Mouse (Mus musculus): Measurements from ENCODE around the gene Slc15a1. TPM values are rescaled to one million over a fixed set of nuclear protein-coding genes. Genes with fewer than 3 reads are reported as not detected.
A peak's percentile ranks its signal among the peaks of the same experiment; 100 is the strongest.

Slc15a1 gene
- polyA plus RNA-seq, 1 experiment, result 0.04 TPM

DNA sequence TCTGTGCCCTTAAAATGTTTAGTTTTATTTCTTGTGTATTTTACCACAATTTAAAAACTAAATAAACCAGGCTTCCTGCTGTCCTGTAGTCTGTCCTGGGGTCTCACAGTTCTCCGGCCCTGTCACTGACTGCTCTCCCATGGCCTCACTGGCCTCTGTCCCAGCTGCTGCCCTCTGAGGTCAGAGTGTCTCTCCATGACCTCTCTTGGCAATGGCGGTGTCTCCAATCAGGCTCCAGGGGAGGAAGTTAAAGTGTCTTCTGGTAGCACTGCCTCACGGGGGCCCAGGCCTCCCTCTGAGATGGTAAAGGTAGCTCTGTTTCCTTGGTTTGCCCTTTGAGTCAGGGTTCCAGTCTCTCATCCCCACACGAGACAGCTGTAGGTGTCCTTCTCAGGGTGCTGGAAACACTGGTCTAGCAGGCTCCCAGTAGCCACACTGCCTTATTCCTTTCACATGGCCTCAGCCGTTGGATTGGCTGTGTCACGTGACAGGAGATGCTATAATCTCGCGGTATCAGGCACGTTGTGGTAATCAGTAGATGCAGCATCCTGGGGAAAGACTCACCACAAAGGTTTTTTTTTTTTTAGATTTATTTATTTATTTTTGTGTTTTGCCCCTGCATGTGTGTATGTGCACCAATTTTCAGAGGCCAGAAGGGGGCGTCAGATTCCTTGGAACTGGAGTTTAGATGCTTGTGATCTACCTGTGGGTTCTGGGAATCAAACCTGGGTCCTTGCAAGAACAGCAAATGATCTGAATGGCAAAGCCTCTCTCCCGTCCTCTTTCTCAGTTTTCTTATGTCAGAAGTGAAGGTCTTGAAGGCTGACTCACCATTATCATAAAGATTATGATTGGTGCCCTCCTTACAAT is 48.4 kb downstream of the Slc15a1 start:
- H3K27ac ChIP-seq (ENCODE audit: insufficient read depth, low read length), result no peak overlapping the region
- no peak overlapping the region for H3K4me3 ChIP-seq (ENCODE audit: insufficient read depth, low read length)
- TF ChIP-seq POLR2A (IDR thresholded peaks at IDR 0.05; ENCODE audit: extremely low read depth, insufficient read depth, low read length) (no peak), CTCF (IDR thresholded peaks at IDR 0.05; ENCODE audit: extremely low read depth, insufficient read depth, low read length) (no peak)
- H3K4me1 ChIP-seq (ENCODE audit: control insufficient read depth, insufficient read depth, low read length), result no peaks in the 10 kb centered on the region

DNA sequence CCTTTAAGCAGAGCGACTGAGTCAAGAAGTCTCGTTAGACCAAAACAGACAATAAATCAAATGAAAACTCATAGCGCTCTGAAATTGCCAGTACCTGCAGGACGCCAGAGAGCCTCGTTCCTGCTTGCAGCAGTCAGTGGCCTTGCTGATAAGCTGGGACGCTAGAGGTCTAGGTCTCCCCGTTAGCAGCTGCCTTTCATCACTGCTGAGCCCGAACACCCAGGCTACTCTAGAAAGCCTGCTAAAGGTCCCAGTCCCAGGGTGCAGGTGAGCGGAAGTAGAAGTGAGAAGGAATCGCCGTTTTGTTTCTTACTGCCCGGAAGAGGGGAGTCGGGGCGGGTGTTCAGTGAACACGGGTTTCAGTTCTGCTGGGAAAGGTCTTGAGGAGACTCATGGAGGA is 49.1 kb downstream of the Slc15a1 start:
- H3K27ac ChIP-seq (ENCODE audit: insufficient read depth, low read length), result no peak overlapping the region
- no peaks in the 10 kb centered on the region for H3K4me1 ChIP-seq (ENCODE audit: control insufficient read depth, insufficient read depth, low read length)
- TF ChIP-seq CTCF (IDR thresholded peaks at IDR 0.05; ENCODE audit: extremely low read depth, insufficient read depth, low read length) (no peak), POLR2A (IDR thresholded peaks at IDR 0.05; ENCODE audit: extremely low read depth, insufficient read depth, low read length) (no peak)
- H3K4me3 ChIP-seq (ENCODE audit: insufficient read depth, low read length), result no peak overlapping the region

DNA sequence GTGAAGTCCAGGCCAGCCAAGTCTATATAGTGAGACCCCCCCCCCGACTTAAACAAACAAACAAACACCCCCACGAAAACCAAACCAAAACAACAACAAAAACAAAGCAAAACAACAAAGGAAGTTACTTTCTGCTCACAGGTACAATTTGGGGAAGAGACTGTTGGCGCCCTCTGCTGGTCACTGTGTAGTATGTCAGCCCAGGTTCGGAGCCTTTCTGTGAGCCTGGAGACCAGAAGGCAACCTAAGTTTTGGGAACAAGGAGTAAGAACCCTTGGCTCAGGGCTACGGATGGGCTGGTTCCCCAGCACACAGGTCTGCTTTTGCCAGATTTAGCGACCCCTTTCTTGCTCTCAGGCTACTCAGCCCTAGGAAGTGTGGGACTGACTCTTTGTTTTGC is 49.5 kb downstream of the Slc15a1 start:
- no peak overlapping the region for H3K4me3 ChIP-seq (ENCODE audit: insufficient read depth, low read length)
- no peaks in the 10 kb centered on the region for H3K4me1 ChIP-seq (ENCODE audit: control insufficient read depth, insufficient read depth, low read length)
- no peak overlapping the region for H3K27ac ChIP-seq (ENCODE audit: insufficient read depth, low read length)
- TF ChIP-seq POLR2A (IDR thresholded peaks at IDR 0.05; ENCODE audit: extremely low read depth, insufficient read depth, low read length) (no peak), CTCF (IDR thresholded peaks at IDR 0.05; ENCODE audit: extremely low read depth, insufficient read depth, low read length) (peak; percentile 86)

DNA sequence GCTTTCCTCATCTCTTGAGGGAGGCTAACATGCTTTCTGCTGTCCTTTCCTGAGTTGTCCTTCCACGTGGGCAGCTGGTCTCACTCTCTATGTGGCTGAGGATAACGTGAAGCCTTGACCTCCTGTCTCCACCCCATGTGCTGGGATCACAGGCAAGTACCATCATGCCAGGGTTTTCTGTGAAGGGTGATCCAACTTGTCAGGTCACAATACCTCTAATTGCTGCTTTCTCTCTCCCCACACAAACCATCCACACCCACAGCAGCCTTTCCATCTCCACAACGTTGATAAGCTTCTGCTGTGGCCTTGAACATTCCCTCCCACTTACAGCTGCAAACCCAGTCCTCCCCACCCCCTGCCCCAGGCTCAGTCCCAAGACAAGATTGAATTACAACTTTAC is 51.9 kb downstream of the Slc15a1 start:
- Histone ChIP-seq H3K4me3 (ENCODE audit: insufficient read depth, low read length) (no peak overlapping the region), H3K27ac (ENCODE audit: insufficient read depth, low read length) (no peak overlapping the region), H3K4me1 (ENCODE audit: control insufficient read depth, insufficient read depth, low read length) (no peaks in the 10 kb centered on the region)
- TF ChIP-seq POLR2A (IDR thresholded peaks at IDR 0.05; ENCODE audit: extremely low read depth, insufficient read depth, low read length) (no peak), CTCF (IDR thresholded peaks at IDR 0.05; ENCODE audit: extremely low read depth, insufficient read depth, low read length) (no peak)

DNA sequence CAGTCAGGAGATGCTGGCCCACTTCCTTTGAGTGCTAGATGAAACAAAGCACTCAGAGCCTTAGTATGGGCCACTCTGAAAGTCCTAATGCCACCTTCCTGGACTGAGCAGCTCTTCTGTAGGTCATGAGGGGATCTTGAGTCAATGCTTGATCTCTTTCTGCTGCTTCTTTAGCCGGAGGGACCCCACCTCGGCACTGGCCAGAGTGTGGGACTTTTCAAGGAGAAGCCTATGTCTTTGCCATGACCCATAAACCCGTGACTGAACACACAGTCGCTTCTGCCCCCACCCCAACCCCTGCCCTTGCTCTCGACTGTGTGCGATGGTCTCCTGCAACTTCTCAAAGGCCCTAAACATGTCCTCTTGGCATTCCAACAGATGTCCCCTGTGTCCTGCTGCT is 52.8 kb downstream of the Slc15a1 start:
- no peak for TF ChIP-seq POLR2A (IDR thresholded peaks at IDR 0.05; ENCODE audit: extremely low read depth, insufficient read depth, low read length)
- TF ChIP-seq CTCF (IDR thresholded peaks at IDR 0.05; ENCODE audit: extremely low read depth, insufficient read depth, low read length), result no peak
- H3K27ac ChIP-seq (ENCODE audit: insufficient read depth, low read length), result no peak overlapping the region

DNA sequence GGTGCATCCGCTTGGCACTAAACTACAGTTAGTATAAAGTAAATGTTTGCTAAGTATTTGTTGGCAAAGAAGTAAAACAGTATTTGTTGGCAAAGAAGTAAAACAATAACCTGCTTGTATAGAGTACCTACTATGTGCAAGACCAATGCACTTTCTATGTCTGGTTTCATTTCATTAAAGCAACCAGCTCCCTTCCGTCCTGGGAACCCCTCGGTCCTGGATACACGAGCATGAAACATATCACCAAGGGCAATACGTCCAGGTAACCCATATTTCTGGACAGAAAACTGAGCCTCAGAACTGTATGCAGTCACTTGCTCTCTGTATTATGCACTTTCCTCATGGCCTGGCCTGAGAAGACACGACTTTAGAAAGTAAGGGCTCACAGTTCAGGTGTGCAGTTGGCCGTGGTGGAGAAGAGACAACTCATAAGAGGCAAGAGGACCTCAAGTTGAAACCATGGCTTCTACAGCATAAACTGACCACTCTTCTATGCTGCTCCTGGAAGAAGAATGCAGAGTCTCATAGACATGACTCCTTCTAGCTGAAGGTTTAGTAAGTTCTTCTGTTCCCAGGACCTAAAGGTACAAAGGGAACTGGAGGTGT is 53.5 kb downstream of the Slc15a1 start:
- TF ChIP-seq CTCF (IDR thresholded peaks at IDR 0.05; ENCODE audit: extremely low read depth, insufficient read depth, low read length), result no peak
- TF ChIP-seq POLR2A (IDR thresholded peaks at IDR 0.05; ENCODE audit: extremely low read depth, insufficient read depth, low read length), result no peak
- Histone ChIP-seq H3K4me3 (ENCODE audit: insufficient read depth, low read length) (no peak overlapping the region), H3K4me1 (ENCODE audit: control insufficient read depth, insufficient read depth, low read length) (no peaks in the 10 kb centered on the region), H3K27ac (ENCODE audit: insufficient read depth, low read length) (no peak overlapping the region)

More for the DNA sequence above, 52.8 kb downstream of the Slc15a1 start:
- no peaks in the 10 kb centered on the region for H3K4me1 ChIP-seq (ENCODE audit: control insufficient read depth, insufficient read depth, low read length)
- H3K4me3 ChIP-seq (ENCODE audit: insufficient read depth, low read length), result no peak overlapping the region

DNA sequence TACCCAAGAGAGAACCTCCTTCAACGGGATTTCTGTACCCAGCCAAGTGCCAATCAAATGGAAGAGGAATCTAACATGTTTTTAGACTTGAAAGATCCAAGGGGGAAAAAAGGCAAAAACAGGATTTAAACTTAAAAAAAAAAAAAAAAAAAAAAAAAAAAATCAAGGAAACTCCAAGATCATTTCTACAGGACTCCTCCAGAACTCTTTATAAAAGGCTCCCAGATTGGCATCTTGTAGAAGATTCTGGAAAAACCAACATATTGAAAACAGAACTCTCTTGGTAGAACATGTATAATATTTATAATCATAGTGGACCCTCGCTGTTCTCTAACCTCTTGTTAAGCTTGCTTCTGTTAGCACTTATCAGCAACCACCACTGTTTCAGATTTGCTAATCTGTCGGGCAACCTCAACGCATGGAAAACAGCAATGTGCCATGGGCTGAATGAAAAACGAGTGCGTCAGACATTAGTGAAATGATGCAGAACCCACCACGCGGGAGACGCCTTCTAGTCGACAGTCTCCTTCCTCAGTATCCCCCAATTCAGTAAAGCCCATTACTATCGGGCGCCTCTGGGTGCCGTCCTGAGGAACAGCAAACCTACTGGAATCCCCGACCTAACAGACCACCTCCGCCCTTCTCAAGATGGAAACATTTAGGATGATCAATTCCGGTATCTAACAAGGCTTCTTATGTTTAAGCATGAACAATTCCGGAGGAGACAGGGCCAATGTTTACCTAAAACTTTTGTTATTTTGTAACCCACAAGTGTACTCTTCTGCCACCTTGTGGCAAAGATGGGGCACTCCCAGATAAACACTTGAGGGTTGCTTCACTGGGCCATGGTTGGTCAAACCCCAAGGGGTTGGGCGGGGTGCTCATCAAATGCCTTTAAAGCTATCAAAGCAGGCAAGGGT is 54.3 kb downstream of the Slc15a1 start:
- H3K4me3 ChIP-seq (ENCODE audit: insufficient read depth, low read length), result 0 out of 2 replicates have a peak overlapping the region, but pooled peaks have one; percentile 4
- no peak overlapping the region for H3K27ac ChIP-seq (ENCODE audit: insufficient read depth, low read length)
- H3K4me1 ChIP-seq (ENCODE audit: control insufficient read depth, insufficient read depth, low read length), result no peaks in the 10 kb centered on the region
- peak; percentile 60 for TF ChIP-seq CTCF (IDR thresholded peaks at IDR 0.05; ENCODE audit: extremely low read depth, insufficient read depth, low read length)
- no peak for TF ChIP-seq POLR2A (IDR thresholded peaks at IDR 0.05; ENCODE audit: extremely low read depth, insufficient read depth, low read length)

DNA sequence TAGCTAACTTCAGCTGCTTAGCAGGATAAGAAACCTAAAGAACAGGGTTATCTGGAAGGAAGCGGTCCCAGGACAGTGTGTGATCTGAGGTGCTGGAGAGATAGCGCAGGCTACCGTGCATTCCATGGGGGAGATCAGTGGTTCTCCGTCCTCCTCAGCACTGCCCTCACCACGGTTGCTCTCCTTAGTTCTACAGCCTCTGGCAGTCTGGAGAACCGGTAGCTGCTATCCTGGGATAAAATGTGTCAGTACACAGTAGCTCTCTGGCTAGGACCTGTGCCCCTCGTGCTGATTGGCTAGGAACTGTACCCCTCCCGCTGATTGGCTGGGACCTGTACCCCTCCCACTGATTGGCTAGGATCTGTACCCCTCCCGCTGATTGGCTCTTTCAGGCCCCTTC is 58.1 kb downstream of the Slc15a1 start:
- H3K27ac ChIP-seq (ENCODE audit: insufficient read depth, low read length), result no peak overlapping the region
- TF ChIP-seq CTCF (IDR thresholded peaks at IDR 0.05; ENCODE audit: extremely low read depth, insufficient read depth, low read length), result no peak
- H3K4me1 ChIP-seq (ENCODE audit: control insufficient read depth, insufficient read depth, low read length), result no peaks in the 10 kb centered on the region
- H3K4me3 ChIP-seq (ENCODE audit: insufficient read depth, low read length), result no peak overlapping the region

DNA sequence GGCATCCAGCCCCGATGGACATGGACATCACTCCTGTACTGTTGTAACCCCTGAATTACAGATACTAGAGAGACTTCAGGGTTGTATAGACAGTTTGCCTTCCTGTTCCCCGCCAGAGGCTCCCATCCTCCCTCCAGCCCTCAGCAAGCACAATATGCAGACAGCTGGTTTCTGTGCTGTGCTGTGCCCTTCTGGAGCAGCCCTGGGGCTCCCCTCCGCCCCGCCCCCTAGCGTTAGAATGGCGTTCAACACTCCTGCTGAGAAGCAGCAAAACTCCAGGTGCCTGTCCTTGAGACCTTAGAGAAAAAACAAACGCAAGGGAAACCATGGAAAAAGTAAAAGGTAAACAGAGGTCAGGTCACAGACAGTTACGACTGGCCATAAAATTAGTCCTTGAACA is 59.9 kb downstream of the Slc15a1 start:
- Histone ChIP-seq H3K4me3 (ENCODE audit: insufficient read depth, low read length) (no peak overlapping the region), H3K4me1 (ENCODE audit: control insufficient read depth, insufficient read depth, low read length) (no peaks in the 10 kb centered on the region), H3K27ac (ENCODE audit: insufficient read depth, low read length) (no peak overlapping the region)
- peak; percentile 52 for TF ChIP-seq CTCF (IDR thresholded peaks at IDR 0.05; ENCODE audit: extremely low read depth, insufficient read depth, low read length)
- no peak for TF ChIP-seq POLR2A (IDR thresholded peaks at IDR 0.05; ENCODE audit: extremely low read depth, insufficient read depth, low read length)
